Mouse (Mus musculus) midbrain, embryonic 13.5 days (tissue): Measurements from ENCODE around the gene Olfr155. TPM values are rescaled to one million over a fixed set of nuclear protein-coding genes. Genes with fewer than 3 reads are reported as not detected.

Experiments used
- ATAC-seq: fragments of 200-750 bp; cut with Nextera tagmentation; 2 replicates; pipeline ENCODE4 v1.8.0; 2017; ENCODE audit warnings: mild to moderate bottlenecking, moderate TSS enrichment, moderate library complexity
- H3K27ac ChIP-seq: fragments of 300-500 bp; sonication (generic); 2 replicates; pipeline ENCODE4 v1.5.1; 2015; ENCODE audit warnings: inconsistent platforms, mild to moderate bottlenecking, moderate library complexity
- H3K27me3 ChIP-seq: fragments of 300-500 bp; sonication (generic); 2 replicates; pipeline ENCODE4 v1.6.1; 2015; ENCODE audit warnings: mild to moderate bottlenecking, inconsistent platforms
- H3K36me3 ChIP-seq: fragments of 300-500 bp; sonication (generic); 2 replicates; pipeline ENCODE4 v1.6.1; 2015; ENCODE audit warnings: mild to moderate bottlenecking, inconsistent platforms
- H3K4me1 ChIP-seq: fragments of 300-500 bp; sonication (generic); replicated peaks from 2 replicates; pipeline ENCODE4 v1.6.1; 2015; ENCODE audit warnings: inconsistent platforms
- H3K4me2 ChIP-seq: fragments of 300-500 bp; sonication (generic); replicated peaks from 2 replicates; pipeline ENCODE4 v1.6.1; 2015; ENCODE audit warnings: moderate library complexity, mild to moderate bottlenecking, inconsistent platforms
- H3K4me3 ChIP-seq: fragments of 300-500 bp; sonication (generic); replicated peaks from 2 replicates; pipeline ENCODE4 v1.5.1; 2015; ENCODE audit warnings: mild to moderate bottlenecking, inconsistent platforms
- H3K9ac ChIP-seq: fragments of 300-500 bp; sonication (generic); replicated peaks from 2 replicates; pipeline ENCODE4 v1.6.1; 2015; ENCODE audit warnings: mild to moderate bottlenecking, inconsistent platforms
- H3K9me3 ChIP-seq: fragments of 300-500 bp; sonication (generic); 2 replicates; pipeline ENCODE4 v1.6.1; 2016; ENCODE audit warnings: mild to moderate bottlenecking, inconsistent platforms
- WGBS: fragments of 180-500 bp; shearing (Covaris S2); methylation state at CpG from one replicate; pipeline ENCODE4 v1.1.7; 2015; 5-methylcytosine and 5-hydroxymethylcytosine counted together
- polyA plus RNA-seq: library from polyadenylated mRNA; unstranded; fragments of >200 nt; fragmentation: Nextera tagmentation; extraction: Ambion mirVana; gene quantifications from 2 replicates; pipeline ENCODE4 v1.2.1, GENCODE M21; 2015

Gene Olfr155
- polyA plus RNA-seq, result not detected in 2 replicates

DNA sequence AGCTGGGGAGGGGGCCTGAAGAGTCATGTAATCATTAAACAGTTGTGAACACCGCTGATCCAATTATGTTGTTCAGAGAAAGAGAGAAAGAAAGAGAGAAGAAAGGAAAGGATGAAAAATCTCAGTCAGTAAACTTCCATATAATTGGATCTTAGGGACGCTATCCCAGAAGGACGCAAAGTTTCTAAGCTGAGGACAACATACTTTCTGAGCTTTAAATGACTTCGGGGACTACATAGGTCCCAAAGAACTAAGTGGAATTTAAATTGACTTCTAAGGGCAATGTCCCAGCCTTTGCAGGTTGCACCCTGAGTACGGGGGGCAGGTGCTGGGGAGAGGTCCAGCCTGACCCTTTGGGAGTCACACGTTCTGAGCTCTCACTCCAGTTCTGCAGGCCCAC is at the start of gene Olfr155:
Gene Olfr155, plus strand, starts transcription at position 301 of the 400 bp plus-strand sequence.
- Histone ChIP-seq H3K9me3 (no peaks in the 10 kb centered on the region), H3K36me3 (no peaks in the 10 kb centered on the region), H3K4me1 (0 out of 2 replicates have a peak, but pooled peaks cover 5% of the 10 kb centered on the region), H3K27me3 (no peaks in the 10 kb centered on the region), H3K9ac (no peak within 1 kb of the TSS), H3K27ac (no peak within 1 kb of the TSS), H3K4me2 (no peak within 1 kb of the TSS), H3K4me3 (no peak within 1 kb of the TSS)
- no peak for ATAC-seq
- 82% methylated on average over 6 of the region's 6 CpGs for WGBS

DNA sequence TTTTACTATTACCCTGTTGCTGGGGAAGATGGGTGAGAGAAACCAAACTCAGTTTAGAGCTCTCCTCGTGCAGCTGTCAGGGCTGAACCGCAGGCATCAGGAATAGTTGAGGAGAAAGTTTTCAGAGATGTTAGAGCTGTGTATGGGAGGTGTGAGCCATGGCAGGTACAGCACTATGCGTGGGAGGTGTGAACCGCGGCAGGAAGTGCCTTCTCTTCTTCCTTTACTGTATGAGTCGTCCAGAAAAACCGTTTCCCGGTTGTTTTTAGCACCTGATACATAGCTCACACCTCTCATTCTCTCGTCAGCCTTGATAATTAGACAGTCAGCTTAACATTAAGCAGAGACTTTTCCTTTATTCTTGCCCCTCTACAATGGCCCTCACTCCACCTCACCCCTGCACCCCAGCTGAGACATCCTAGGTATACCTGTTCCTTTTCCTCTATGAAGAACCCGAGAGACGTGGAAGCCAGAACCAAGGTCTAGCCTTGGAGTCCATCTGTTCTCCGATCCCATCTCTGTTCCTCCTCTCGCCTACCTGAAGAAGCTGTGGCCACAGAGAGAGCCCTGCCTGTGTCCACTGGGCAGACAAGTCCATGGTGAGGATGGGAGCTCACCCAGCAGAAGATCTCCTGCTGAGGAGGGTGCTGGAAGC is 28.3 kb upstream of the Olfr155 start:
- Histone ChIP-seq H3K4me1 (no peaks in the 10 kb centered on the region), H3K4me3 (no peak overlapping the region)
- 88% methylated on average over 13 of the region's 13 CpGs for WGBS

DNA sequence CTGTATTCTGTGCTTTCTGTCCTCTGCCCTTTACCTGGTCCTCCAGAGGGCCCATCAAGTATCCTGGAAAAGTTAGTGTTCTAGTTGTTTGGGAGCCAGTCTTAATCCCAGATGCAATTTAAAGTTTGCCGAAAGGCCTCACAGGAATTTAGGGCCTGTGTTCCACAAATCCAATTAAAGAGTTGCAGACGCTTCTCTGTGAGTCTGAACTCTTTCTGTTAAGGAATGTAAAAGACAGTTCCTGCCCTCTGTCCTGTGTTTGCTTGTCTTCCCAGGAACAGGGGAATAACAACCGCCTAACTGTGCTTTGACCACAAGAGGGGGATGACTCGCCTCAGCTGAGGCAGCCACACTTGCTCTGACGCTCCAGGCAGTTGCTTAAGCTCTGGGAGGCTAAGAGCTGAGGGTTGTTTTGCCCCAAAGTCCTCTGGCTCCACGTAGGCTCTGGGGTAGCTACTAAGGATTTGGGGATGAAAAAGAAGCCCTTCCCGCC is 27.5 kb upstream of the Olfr155 start, which contains the start of gene Olfr156:
Gene Olfr156, minus strand, starts transcription at position 51 of the 493 bp plus-strand sequence.
- no peak within 1 kb of the TSS for H3K4me3 ChIP-seq
- ATAC-seq, result no peak
- H3K4me2 ChIP-seq, result no peak within 1 kb of the TSS
- H3K4me1 ChIP-seq, result no peaks in the 10 kb centered on the region
- 13% methylated on average over 7 of the region's 7 CpGs for WGBS
- H3K9ac ChIP-seq, result no peak within 1 kb of the TSS
- no peak within 1 kb of the TSS for H3K27ac ChIP-seq
- H3K27me3 ChIP-seq, result 0 out of 2 replicates have a peak, but pooled peaks cover 3% of the 10 kb centered on the region
- no peaks in the 10 kb centered on the region for H3K9me3 ChIP-seq
- no peaks in the 10 kb centered on the region for H3K36me3 ChIP-seq

More for the DNA sequence above, 28.3 kb upstream of the Olfr155 start:
- no peak for ATAC-seq
- H3K36me3 ChIP-seq, result no peaks in the 10 kb centered on the region
- no peaks in the 10 kb centered on the region for H3K9me3 ChIP-seq
- H3K27me3 ChIP-seq, result no peaks in the 10 kb centered on the region
- no peak overlapping the region for H3K9ac ChIP-seq
- no peak overlapping the region for H3K4me2 ChIP-seq
- no peak overlapping the region for H3K27ac ChIP-seq

DNA sequence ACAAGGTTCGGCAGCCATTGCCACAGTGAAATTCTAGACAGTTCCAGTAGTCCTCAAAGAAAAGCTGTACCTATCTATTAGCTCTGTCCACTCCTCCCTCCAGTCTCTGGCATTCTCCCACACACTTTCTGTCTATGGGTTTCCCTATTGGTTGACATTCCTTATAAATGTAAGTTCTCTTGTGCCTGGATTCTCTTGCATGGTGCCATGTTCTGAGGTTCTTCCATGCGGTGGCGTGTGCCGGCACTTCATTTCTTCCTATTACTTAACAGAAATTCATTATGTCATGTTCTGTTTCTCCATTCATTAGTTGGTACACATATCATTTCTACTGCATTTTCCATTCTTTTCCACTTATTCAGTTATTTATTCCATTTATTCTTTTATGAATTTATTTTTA is 22.6 kb upstream of the Olfr155 start:
- Histone ChIP-seq H3K4me1 (no peaks in the 10 kb centered on the region), H3K9me3 (no peaks in the 10 kb centered on the region), H3K4me3 (no peak overlapping the region), H3K27ac (no peak overlapping the region), H3K4me2 (no peak overlapping the region), H3K9ac (no peak overlapping the region), H3K27me3 (0 out of 2 replicates have a peak, but pooled peaks cover 3% of the 10 kb centered on the region), H3K36me3 (no peaks in the 10 kb centered on the region)
- ATAC-seq, result no peak
- 94% methylated on average over 4 of the region's 4 CpGs for WGBS

DNA sequence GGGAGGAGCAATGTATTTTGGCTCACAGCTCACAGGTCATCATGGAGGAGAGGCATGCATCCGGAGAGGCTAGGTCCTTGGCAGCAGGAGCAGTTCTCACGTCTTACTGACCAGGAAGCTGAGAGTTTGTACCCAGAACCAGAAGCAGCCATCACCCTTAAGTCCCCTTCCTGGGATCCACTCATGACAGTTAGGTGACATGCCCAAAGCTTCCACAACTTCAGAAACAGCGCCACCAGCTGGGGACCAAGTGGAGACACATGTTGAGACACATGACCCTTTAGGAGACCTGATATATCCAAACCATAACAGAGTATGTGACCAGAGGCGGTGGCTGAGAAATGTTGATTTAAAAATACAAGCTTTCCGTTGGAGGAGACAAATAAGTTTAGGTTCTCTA is 19.3 kb upstream of the Olfr155 start:
- 77% methylated on average over 5 of the region's 5 CpGs for WGBS

DNA sequence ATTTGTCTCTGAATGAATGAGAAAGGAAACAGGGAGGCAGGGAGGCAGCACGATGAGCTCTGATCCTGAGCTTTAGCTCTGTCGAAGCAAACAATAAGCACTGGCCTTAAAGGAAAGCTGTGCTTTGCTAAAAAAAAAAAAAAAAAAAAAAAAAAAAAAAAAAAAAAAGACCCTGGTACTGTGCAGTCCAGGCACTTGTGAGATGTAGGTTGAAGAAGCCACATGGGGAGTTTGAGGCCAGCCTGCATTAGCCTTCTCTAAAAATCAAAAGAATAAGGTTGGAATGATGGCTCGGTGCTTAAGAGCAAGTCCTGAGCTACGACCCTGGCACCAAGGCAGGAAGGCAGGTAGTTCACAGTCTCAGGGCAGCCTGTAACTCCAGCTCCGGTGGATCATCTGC is 17.6 kb upstream of the Olfr155 start:
- Histone ChIP-seq H3K4me1 (no peaks in the 10 kb centered on the region), H3K4me2 (no peak overlapping the region), H3K4me3 (no peak overlapping the region), H3K36me3 (no peaks in the 10 kb centered on the region), H3K9ac (no peak overlapping the region), H3K27me3 (no peaks in the 10 kb centered on the region), H3K9me3 (no peaks in the 10 kb centered on the region), H3K27ac (no peak overlapping the region)
- ATAC-seq, result no peak
- 65% methylated on average over 5 of the region's 5 CpGs for WGBS

More for the DNA sequence above, 19.3 kb upstream of the Olfr155 start:
- H3K27me3 ChIP-seq, result 0 out of 2 replicates have a peak, but pooled peaks cover 3% of the 10 kb centered on the region
- no peak overlapping the region for H3K27ac ChIP-seq
- H3K9ac ChIP-seq, result no peak overlapping the region
- no peaks in the 10 kb centered on the region for H3K36me3 ChIP-seq
- no peaks in the 10 kb centered on the region for H3K4me1 ChIP-seq
- no peak for ATAC-seq
- H3K4me3 ChIP-seq, result no peak overlapping the region
- no peaks in the 10 kb centered on the region for H3K9me3 ChIP-seq
- no peak overlapping the region for H3K4me2 ChIP-seq

DNA sequence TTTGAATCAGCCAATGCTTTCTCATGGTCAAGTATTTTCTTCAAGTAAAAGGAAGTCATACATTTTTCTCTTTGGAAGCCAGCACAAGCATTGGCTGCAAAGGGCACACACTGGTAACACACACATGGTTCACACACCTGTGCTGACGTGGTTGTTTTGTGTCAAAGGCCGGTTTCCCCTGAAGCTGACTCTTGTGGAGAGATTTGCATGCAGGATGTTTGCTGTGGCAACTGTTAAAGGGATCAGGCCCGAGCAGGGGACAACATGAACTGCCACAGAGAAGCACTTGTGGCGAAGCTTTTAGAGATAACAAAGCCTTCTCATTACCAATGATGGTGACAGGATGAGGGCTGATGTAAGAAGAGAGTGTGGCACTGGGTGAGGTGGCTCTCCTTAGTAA is 16.6 kb upstream of the Olfr155 start:
- H3K36me3 ChIP-seq, result no peaks in the 10 kb centered on the region
- H3K9me3 ChIP-seq, result no peaks in the 10 kb centered on the region
- ATAC-seq, result no peak
- H3K4me1 ChIP-seq, result no peaks in the 10 kb centered on the region
- no peak overlapping the region for H3K9ac ChIP-seq
- H3K4me2 ChIP-seq, result no peak overlapping the region
- no peak overlapping the region for H3K4me3 ChIP-seq
- H3K27ac ChIP-seq, result no peak overlapping the region
- 67% methylated on average over 4 of the region's 4 CpGs for WGBS
- H3K27me3 ChIP-seq, result no peaks in the 10 kb centered on the region

DNA sequence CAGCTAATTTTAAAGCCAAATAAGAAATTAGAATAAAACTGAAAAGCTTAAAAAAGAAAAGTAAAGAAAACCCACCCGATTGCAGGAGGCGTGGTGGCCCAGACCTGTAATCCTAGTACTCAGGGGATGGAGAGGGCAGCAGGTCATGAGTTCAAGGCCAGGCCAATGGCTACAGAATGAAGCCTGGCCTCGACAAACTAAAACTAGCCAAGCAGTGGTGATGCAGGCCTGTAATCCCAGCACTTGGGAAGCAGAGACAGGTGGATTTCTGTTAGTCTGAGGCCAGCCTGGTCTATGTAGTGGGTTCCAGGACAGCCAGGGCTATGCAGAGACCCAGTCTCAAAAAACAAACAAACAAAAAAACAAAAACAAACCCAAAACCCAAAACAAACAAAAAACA is 13.0 kb upstream of the Olfr155 start:
- Histone ChIP-seq H3K36me3 (no peaks in the 10 kb centered on the region), H3K9me3 (0 out of 2 replicates have a peak, but pooled peaks cover 3% of the 10 kb centered on the region), H3K27me3 (no peaks in the 10 kb centered on the region), H3K9ac (no peak overlapping the region), H3K4me3 (no peak overlapping the region), H3K4me2 (no peak overlapping the region), H3K4me1 (no peaks in the 10 kb centered on the region), H3K27ac (no peak overlapping the region)
- WGBS, result 68% methylated on average over 3 of the region's 3 CpGs
- no peak for ATAC-seq

DNA sequence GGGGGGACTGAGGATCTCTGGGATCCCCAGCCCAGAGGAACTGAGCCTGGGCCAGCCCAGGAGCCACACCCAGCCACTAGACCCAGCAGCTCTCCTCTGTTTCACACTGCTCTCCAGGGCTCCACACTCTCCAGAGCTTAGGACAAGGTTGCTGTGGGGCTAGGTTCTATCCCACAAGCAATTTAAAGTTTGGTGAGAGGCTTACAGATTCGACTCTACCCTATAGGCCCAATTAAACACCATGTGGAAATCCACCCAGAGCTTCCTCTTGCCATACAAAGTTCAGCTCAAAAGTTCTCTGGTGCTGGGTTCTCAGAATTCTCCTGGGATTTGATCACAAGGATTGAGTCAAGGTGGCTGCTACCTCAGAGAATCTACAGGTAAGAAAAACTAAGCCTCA is 11.3 kb upstream of the Olfr155 start, which contains the start of gene Olfr157:
Gene Olfr157, minus strand, starts transcription at position 101 of the 400 bp plus-strand sequence.
- no peak for ATAC-seq
- H3K36me3 ChIP-seq, result no peaks in the 10 kb centered on the region

DNA sequence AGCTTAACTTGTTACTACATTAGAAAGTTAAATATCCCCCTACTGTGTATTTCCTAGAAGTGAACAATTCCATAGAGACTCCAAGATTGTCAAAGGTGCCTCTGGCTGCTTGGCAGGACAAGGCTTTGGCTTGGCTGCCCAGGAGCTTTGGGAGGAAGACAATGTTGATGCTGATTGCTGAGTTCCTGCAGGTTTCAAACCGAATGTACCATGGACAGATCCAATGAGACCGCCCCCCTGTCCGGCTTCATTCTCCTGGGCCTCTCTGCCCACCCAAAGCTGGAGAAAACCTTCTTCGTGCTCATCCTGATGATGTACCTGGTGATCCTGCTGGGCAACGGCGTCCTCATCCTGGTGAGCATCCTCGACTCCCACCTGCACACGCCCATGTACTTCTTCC is 2.7 kb downstream of the Olfr155 start:
- Histone ChIP-seq H3K4me2 (no peak overlapping the region), H3K36me3 (no peaks in the 10 kb centered on the region), H3K4me1 (no peaks in the 10 kb centered on the region), H3K27me3 (no peaks in the 10 kb centered on the region), H3K9me3 (no peaks in the 10 kb centered on the region), H3K9ac (no peak overlapping the region), H3K4me3 (no peak overlapping the region), H3K27ac (no peak overlapping the region)
- 79% methylated on average over 8 of the region's 8 CpGs for WGBS
- ATAC-seq, result no peak

More for the DNA sequence above, 11.3 kb upstream of the Olfr155 start, which contains the start of gene Olfr157:
- 0 out of 2 replicates have a peak, but pooled peaks cover 3% of the 10 kb centered on the region for H3K9me3 ChIP-seq
- H3K27ac ChIP-seq, result no peak within 1 kb of the TSS
- H3K27me3 ChIP-seq, result no peaks in the 10 kb centered on the region
- no peak within 1 kb of the TSS for H3K4me3 ChIP-seq
- H3K4me1 ChIP-seq, result no peaks in the 10 kb centered on the region
- no peak within 1 kb of the TSS for H3K9ac ChIP-seq
- 68% methylated on average over 1 of the region's 1 CpGs for WGBS
- no peak within 1 kb of the TSS for H3K4me2 ChIP-seq

DNA sequence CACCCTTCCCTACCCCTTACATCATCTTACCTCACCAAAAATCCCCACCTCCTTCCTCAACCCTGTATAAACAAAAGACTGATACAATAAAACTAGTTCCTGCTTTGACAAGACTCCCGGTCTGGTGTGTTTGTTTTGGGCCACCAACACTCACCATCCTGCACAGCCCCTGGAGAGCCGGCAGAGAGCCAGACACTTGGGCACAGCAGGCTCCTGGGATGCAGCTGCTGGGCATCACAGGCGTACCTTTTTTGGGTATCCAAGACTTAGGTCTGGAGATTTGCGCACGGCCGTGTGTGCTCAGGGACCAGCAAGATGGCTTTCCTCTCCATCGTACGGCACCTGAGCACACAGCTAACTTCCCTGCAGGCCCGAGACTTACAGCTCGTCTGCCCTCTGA is 8.5 kb downstream of the Olfr155 start:
- no peak overlapping the region for H3K4me2 ChIP-seq
- H3K9me3 ChIP-seq, result no peaks in the 10 kb centered on the region
- H3K4me3 ChIP-seq, result no peak overlapping the region
- no peak overlapping the region for H3K27ac ChIP-seq
- no peak for ATAC-seq
- no peaks in the 10 kb centered on the region for H3K4me1 ChIP-seq
- H3K27me3 ChIP-seq, result 0 out of 2 replicates have a peak, but pooled peaks cover 3% of the 10 kb centered on the region
- H3K36me3 ChIP-seq, result no peaks in the 10 kb centered on the region
- no peak overlapping the region for H3K9ac ChIP-seq
- 84% methylated on average over 10 of the region's 10 CpGs for whole genome bisulfite sequencing

DNA sequence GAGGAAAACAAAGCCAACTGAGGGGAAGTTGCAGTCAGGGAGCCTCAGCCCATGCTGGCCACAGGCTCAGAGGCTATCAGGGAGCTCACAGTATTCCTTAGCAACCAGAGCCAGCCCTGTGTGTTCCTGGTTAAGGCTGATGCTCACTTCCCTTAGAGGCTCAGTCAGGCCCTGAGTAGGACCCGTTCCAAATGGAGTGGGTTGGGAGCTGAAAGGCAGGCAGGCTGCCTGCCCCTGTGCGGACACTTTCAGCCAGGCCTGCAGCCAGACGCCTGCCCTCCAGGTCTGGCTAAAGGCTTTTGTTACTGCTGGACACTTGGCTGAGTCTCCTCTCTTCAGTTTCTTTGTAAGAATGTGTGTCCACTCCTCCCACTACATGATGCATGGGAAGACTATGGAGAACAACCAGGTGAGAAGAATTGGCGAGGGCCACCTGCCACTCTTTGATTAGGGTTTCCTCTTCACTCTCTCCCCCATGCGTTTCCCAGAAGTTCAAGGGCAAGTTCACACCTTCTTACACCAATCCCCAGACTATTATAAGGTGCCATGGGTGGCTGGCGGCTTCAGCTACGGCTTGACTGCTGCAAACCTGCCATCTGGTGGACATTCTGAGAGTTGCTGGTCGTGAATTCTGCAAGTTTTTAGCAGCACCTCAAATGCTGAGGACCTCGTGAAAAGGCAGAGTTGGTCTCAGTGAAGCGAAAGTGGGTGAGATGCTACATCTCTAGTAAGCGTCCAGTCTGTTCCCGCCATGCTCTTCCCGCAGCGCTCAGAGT is 9.6 kb downstream of the Olfr155 start:
- Histone ChIP-seq H3K36me3 (no peaks in the 10 kb centered on the region), H3K9me3 (no peaks in the 10 kb centered on the region), H3K4me3 (no peak overlapping the region), H3K4me1 (no peaks in the 10 kb centered on the region), H3K9ac (no peak overlapping the region), H3K27me3 (0 out of 2 replicates have a peak, but pooled peaks cover 3% of the 10 kb centered on the region), H3K27ac (no peak overlapping the region), H3K4me2 (no peak overlapping the region)
- 16% methylated on average over 14 of the region's 14 CpGs for WGBS
- ATAC-seq, result peak; percentile 63; the same call in 1 of the 2 replicates
